Mouse (Mus musculus): ENCODE data around the gene Tut4.

Gene Tut4

GRCm38 (mm10) chr4:108459231-108460155 lies at the start of gene Tut4:
Gene Tut4, plus strand, starts transcription at chr4:108459426.
- no peak for DNase-seq (ENCODE audit: low read depth)

GRCm38 (mm10) chr4:108424587-108424986 lies 34.6 kb upstream of the Tut4 start:
- no peak for DNase-seq (ENCODE audit: low read depth)

- DNase-seq (ENCODE audit: low read depth): no peak
Measured at GRCm38 (mm10) chr4:108427719-108428340, 31.4 kb upstream of the Tut4 start.

- DNase-seq (ENCODE audit: low read depth): no peak
Measured at GRCm38 (mm10) chr4:108428341-108428721, 30.9 kb upstream of the Tut4 start.

GRCm38 (mm10) chr4:108430656-108431560 lies 28.3 kb upstream of the Tut4 start:
- no peak for DNase-seq (ENCODE audit: low read depth)

GRCm38 (mm10) chr4:108431561-108431936 lies 27.7 kb upstream of the Tut4 start:
- DNase-seq (ENCODE audit: low read depth): no peak

- no peak for DNase-seq (ENCODE audit: low read depth)
Measured at GRCm38 (mm10) chr4:108433341-108433740, 25.9 kb upstream of the Tut4 start.

- no peak for DNase-seq (ENCODE audit: low read depth)
Measured at GRCm38 (mm10) chr4:108434221-108434620, 25.0 kb upstream of the Tut4 start.

- DNase-seq (ENCODE audit: low read depth): no peak
Measured at GRCm38 (mm10) chr4:108434781-108435180, 24.4 kb upstream of the Tut4 start.

GRCm38 (mm10) chr4:108435646-108436045 lies 23.6 kb upstream of the Tut4 start:
- no peak for DNase-seq (ENCODE audit: low read depth)

GRCm38 (mm10) chr4:108436225-108436624 lies 23.0 kb upstream of the Tut4 start:
- DNase-seq (ENCODE audit: low read depth): no peak

GRCm38 (mm10) chr4:108438082-108438840 lies 21.0 kb upstream of the Tut4 start:
- no peak for DNase-seq (ENCODE audit: low read depth)

- DNase-seq (ENCODE audit: low read depth): no peak
Measured at GRCm38 (mm10) chr4:108448091-108448490, 11.1 kb upstream of the Tut4 start.

- DNase-seq (ENCODE audit: low read depth): no peak
Measured at GRCm38 (mm10) chr4:108456028-108456427, 3.2 kb upstream of the Tut4 start.

- DNase-seq (ENCODE audit: low read depth): no peak
Measured at GRCm38 (mm10) chr4:108458201-108458741, 955 bp upstream of the Tut4 start.

- DNase-seq (ENCODE audit: low read depth): no peak
Measured at GRCm38 (mm10) chr4:108460156-108460923, 1.1 kb downstream of the Tut4 start.

- no peak for DNase-seq (ENCODE audit: low read depth)
Measured at GRCm38 (mm10) chr4:108461262-108461903, 2.2 kb downstream of the Tut4 start.

GRCm38 (mm10) chr4:108473586-108473985 lies 14.4 kb downstream of the Tut4 start:
- DNase-seq (ENCODE audit: low read depth): no peak

- DNase-seq (ENCODE audit: low read depth): no peak
Measured at GRCm38 (mm10) chr4:108482776-108483175, 23.6 kb downstream of the Tut4 start.

- DNase-seq (ENCODE audit: low read depth): no peak
Measured at GRCm38 (mm10) chr4:108484230-108484629, 25.0 kb downstream of the Tut4 start.

All from fibroblast of lung, adult 2 months (primary cell).